Mouse (Mus musculus) megakaryocyte-erythroid progenitor cell, adult 5-6 weeks (primary cell): ENCODE results near the gene Gm17087. TPM values are rescaled to one million over a fixed set of nuclear protein-coding genes. Genes with fewer than 3 reads are reported as not detected.
A peak's percentile ranks its signal among the peaks of the same experiment; 100 is the strongest.

ENCODE experiments used
- ATAC-seq: replicated peaks from 2 replicates; pipeline ENCODE4 v1.8.0; 2016; ENCODE audit warnings: mild to moderate bottlenecking, inconsistent platforms; ENCODE audit not compliant: severe bottlenecking, poor library complexity, low FRiP score, low TSS enrichment
- total RNA-seq, 2 experiments: library from RNA; stranded (forward) in 1 of 2; stranded (reverse) in 1 of 2; fragments of 200-1000, 215-1000 nt in 1 of 2; fragments of >200 nt in 1 of 2; fragmentation: Nextera tagmentation in 1 of 2; gene quantifications; 2 replicates each; pipeline ENCODE4 v1.2.3; 2014 to 2017

Gene Gm17087
- total RNA-seq (2014; fragmentation: Nextera tagmentation), result not detected in 2 replicates
- not detected in 2 replicates for total RNA-seq (2017)

- no peak for ATAC-seq
These were observed at the start of gene Gm17087 for GRCm38 (mm10) chr17:8566850-8567249. Gm17087 (minus strand) TSS chr17:8566950.

DNA sequence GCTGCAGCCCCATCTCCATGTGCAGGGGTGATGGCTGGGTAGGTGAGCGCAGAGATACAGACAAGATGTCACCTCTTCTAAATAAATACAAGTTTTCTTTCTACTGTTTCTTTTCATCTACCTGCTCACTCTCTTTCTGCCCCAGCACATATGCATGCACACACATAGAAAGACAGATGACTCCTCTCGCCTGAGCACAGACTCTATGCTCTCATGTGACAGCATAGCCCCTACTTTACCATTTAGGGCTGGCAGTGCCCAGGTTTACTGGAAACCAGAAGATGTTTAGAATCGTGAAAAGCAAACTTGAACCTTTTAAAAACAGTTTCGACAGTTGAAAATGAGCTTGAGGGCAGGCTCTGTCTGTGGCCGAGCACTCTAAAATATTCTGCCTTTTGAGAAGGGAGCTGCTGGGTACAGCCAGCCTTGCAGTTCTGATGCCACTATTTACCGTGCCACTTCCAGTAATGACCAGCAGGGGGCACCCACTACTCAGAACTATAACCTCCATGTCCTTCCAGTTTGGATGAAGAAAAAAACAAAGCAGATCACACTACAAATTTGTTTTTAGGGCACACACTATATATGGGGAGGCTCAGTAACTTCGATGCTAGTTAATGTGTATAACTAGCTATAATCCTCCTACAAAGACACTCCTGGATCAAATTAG is 47.3 kb upstream of the Gm17087 start:
- peak; percentile 83 for ATAC-seq

GRCm38 (mm10) chr17:8611916-8612315 is 45.2 kb upstream of the Gm17087 start:
- ATAC-seq, result no peak

DNA sequence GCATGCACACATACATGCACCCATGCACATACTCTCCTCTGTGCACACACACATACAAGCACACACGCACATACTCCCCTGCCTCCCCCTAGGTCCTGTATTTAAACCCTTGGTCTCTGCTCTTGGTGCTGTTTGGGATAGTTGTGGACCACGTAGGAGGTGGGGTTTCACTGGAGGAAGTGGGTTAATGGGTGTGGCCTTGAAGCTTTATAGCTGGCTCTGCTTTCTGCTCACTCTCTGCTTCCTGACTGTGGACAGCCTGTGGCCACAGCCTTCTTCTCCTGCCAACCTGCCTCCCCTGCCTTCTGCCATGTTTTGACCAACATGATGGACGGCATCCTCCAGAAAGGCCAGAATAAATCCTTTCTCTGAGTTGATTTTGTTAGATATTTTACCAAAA is 39.9 kb upstream of the Gm17087 start:
- ATAC-seq, result no peak

GRCm38 (mm10) chr17:8605921-8606320 is 39.2 kb upstream of the Gm17087 start:
- ATAC-seq, result no peak

GRCm38 (mm10) chr17:8602976-8603375 is 36.2 kb upstream of the Gm17087 start:
- ATAC-seq, result no peak

DNA sequence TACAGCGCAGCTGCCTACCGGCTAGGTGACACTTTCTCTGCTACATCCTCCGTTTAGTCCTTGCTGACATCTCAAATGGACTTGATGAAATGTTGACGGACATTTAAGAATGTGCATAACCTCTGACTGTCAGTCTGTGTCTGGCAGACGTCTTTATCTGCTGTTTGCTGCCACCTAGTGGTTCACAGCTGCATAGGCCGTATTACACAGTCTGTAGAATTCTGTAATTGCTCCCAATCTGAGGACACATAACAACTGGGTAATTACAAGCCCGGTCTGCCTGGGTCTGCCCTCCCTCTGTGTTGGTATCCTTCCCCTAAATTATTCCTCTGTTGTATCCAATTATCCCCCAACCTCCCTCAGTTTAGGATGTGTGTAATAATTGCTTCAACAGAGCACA is 31.0 kb upstream of the Gm17087 start:
- ATAC-seq, result peak; percentile 82

DNA sequence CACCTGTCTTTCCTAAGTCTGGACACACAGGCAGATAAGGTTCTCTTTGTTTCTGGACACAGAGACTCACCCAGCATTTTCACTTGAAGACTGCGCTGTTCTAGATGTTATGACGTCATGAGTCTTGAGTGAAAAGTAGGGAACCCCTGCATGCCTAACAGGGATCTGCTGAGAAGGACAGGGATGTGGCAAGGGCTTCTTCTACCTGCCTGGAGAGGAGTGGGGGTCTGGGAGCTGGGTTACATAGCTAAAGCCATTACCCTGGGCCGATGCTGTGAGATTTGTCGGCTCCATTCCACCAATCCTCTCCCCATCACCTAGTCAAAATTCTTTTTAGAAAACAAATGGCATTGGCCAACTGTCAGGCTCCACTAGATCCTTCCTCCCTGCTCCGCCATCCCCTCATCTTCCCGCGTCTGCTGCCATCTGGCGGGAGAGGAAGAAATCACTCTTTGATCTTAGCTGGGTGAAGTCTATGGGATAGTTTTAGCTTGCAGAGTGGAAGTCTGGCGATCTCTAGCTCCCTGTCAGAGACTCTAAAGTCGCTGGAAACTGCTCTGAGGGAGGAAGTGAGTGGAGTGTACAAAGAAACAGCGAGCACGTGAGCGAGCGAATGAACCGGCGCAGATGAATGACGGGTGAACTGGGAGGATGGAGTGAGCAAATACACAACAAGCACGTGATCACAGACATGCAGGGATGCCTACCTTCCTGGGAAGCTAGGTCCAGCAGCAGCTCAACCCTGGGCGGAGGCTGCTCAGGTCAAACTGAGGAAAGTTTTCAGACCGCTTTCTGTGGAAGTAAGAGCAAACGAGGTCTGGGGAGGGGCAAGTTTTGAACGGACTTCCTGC is 25.9 kb upstream of the Gm17087 start:
- ATAC-seq, result peak; percentile 90

DNA sequence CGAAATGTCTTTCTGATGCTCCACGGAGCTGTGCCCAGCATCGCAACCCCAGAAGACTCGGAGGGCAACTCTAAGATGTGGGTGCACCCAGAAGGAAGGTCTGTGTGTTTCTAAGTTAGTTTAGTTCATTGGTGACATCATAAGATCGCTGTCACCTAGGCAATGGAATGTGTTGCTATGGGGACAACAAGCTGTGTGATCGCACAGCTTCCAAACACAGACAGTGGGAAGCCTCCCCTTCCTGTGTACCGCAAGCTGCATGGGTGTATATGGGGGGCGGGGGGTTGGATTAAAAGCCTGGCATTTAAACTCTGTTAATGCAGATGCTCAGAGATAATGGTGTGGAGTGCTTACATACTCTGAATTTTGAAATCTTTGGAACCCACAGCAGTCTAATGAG is 14.8 kb upstream of the Gm17087 start:
- no peak for ATAC-seq

DNA sequence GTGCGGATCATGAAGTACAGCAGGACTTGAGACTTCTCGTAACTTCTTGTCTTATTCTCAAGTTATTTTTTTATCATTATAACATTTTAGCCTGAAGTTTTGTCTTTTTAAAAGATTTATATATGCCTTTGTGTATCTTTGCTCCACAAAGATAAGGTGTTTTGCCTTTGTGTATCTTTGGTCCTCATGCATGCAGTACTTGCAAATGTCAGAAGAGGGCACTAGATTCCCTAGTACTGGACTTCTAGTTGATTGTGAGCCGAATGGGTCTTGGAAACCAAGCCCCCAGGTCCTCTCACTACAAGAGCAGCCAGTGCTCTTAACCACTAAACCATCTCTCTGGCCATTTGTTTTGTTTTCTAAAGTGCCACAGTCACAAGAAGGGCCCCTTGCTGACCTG is 13.6 kb upstream of the Gm17087 start:
- ATAC-seq, result peak; percentile 66; the same call in 1 of the 2 replicates

GRCm38 (mm10) chr17:8573542-8574260 is 7.0 kb upstream of the Gm17087 start:
- peak; percentile 96 for ATAC-seq

GRCm38 (mm10) chr17:8562886-8563280 is 3.9 kb downstream of the Gm17087 start:
- no peak for ATAC-seq

DNA sequence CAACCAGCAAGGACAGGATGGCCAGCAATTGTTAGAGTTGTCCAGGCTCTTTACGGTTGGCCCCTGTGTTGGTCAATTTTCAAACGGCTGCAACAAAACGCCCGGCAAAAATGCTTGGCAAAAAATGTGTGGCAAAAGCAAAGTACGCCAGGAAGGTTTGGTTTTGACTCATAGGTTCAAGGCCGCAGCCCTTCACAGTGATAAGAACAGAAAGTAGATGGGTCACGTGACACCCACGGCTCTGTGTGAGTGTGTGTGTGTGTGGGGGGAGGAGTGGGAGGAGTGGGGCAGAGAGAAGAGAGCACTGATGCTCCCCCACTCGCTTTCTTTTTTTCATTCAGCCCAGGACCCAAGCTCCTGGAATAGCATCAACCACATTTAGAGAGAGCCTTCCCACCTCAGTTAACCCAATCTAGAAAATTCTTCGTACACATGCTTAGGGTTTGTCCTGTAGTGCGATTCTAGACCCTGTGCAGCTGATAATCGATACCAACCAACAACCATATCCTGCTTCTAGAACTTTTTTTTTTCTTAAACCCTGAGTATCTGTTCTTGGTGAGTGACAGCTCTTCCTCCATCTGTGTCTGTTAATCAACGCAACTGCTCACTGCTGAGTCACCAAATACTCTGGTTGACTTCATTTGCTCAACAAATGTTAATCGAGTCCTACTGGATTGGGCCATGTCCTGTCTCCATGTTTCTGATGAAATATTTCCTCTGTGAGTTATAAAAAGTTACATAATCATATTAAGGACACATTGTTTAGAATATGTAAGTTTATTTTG is 4.5 kb downstream of the Gm17087 start:
- ATAC-seq, result no peak

- no peak for ATAC-seq
These were observed 8.8 kb downstream of the Gm17087 start for GRCm38 (mm10) chr17:8557926-8558325.

DNA sequence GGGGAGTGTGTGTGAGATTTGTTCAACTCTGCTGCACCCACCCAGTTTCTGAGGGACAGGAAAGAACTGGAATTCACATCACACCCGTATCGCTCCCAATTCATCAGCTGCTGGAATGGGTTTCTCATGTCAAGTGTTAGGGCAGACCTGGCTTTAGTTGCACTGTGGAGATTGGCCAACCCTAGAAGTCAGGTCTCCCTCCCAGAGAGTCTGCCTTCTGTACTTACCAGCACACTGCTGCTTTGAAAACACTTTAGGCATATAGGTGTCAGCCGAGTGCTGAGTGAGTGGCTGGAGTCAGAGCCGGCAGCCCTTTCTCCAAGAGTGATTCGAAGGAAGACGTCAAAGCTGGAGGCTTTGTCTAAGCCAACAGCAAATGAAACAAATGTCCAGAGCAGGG is 10.5 kb downstream of the Gm17087 start:
- no peak for ATAC-seq

- no peak for ATAC-seq
These were observed 11.0 kb downstream of the Gm17087 start for GRCm38 (mm10) chr17:8555785-8556184.

- ATAC-seq, result no peak
These were observed 12.5 kb downstream of the Gm17087 start for GRCm38 (mm10) chr17:8554219-8554618.

DNA sequence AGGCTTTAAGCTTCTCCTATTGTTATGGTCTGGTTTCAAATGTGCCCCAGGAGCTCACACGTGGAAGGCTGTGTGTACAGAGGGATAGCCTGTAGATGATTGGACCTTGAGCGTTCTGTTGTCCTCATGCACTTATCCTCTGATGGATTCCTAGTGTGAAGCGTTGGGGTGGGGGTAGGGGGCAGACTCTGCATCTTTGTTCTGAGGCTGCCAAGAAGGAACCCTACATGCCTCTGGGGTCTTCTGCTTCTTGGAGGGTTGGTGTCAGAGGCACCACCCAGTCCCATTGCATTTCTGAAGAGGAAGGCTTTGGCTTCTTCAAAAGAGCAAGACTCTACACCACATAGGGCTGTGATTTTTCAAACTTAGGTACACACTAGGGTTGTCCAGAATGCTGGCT is 13.1 kb downstream of the Gm17087 start:
- no peak for ATAC-seq

DNA sequence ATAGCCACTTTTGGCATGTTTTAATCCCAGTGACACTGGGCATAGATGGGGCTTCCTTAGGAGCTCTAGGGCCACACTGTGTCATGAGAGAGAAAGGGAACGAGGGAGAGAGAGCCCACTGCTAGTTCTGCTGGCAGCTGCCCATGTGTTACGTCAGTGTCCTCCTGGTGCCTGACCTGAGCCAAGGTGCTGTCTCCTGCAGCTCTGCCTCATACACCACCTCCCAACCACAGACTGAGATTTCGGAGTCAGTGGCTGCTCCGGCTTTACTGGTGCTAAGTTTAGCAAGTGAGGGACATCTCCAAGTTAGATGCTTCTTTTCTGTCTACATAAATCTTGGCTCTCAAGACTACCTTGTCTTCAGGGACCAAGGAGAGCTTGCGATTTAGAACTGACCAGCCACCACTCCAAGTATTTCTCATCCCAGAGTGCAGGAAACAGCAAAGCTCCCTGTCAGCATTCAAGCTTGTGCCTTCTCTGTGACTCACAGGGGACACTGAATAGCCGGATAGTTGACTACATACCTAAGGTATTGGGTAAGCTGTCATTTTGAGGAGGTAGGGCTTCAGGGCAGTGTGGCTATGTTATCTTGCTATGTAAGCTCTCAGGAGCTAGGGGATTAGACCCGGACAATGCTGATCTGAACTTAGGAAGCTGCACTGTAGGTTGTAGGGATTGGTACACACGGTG is 14.3 kb downstream of the Gm17087 start:
- ATAC-seq, result no peak
